Mouse (Mus musculus) macrophage (primary cell): ENCODE data around the gene Gm3417. TPM values are rescaled to one million over a fixed set of nuclear protein-coding genes. Genes with fewer than 3 reads are reported as not detected.
"Not testable (repeated sequence)": the region's sequence is repeated elsewhere in the genome, so short reads cannot be mapped to it uniquely, and the experiment has no call there.

Source experiments
- H3K27ac ChIP-seq: fragments of 350-480 bp; formaldehyde crosslinking; 2 replicates; pipeline ENCODE4 v1.9.0; 2021
- H3K36me3 ChIP-seq: fragments of 350-480 bp; formaldehyde crosslinking; 2 replicates; pipeline ENCODE4 v1.9.0; 2021; ENCODE audit errors: inconsistent target
- H3K4me3 ChIP-seq: fragments of 350-480 bp; formaldehyde crosslinking; 2 replicates; pipeline ENCODE4 v1.9.0; 2021; ENCODE audit errors: inconsistent target
- H3K79me2 ChIP-seq: fragments of 350-480 bp; formaldehyde crosslinking; 2 replicates; pipeline ENCODE4 v1.9.0; 2021; ENCODE audit errors: inconsistent target
- WGBS: methylation state at CpG from one replicate; pipeline ENCODE4 v1.1.7; 2026; ENCODE audit warnings: inconsistent platforms; ENCODE audit not compliant: missing documents; 5-methylcytosine and 5-hydroxymethylcytosine counted together
- polyA plus RNA-seq: library from polyadenylated mRNA; stranded (reverse); fragments of 250-400 nt; gene quantifications from 3 replicates; pipeline ENCODE4 v1.2.4, GENCODE M21; 2018; ENCODE audit warnings: inconsistent platforms
- total RNA-seq, 78 experiments: library from RNA; depleted of rRNA; stranded (reverse); fragments of 250-400 nt; gene quantifications; 1 replicate in 9 of 78; 2 replicates in 24 of 78; 3 replicates in 43 of 78; 4 replicates in 2 of 78; pipeline ENCODE4 v1.2.4; 2018; ENCODE audit warnings: inconsistent platforms in 56 of 78

The Gm3417 gene
- 1 to 10 TPM in 1 of 26 experiments, not detected in 25; 3.4 TPM for total RNA-seq (2018; cell fraction: chromatin; rRNA removed)
- total RNA-seq (2018; cell fraction: cytosol; rRNA removed): under 1 TPM in 11 of 26 experiments, not detected in 15; 0.30 to 0.99 (median 0.59) TPM
- 1 to 10 TPM in 2 of 26 experiments, not detected in 24; 1.4 to 2.2 TPM for total RNA-seq (2018; cell fraction: nucleus; rRNA removed)
- polyA plus RNA-seq: not detected in 3 replicates

- not testable (repeated sequence) for H3K36me3 ChIP-seq, H3K79me2 ChIP-seq, H3K4me3 ChIP-seq, H3K27ac ChIP-seq
- no CpG with 5 or more reads among the region's 60 CpGs for WGBS
These were observed at the start of gene Gm3417, which contains the start of gene 9030025P20Rik for GRCm38 (mm10) chr17:14978362-14979038. Gene Gm3417, minus strand, starts transcription at chr17:14978790. Gene 9030025P20Rik, plus strand, starts transcription at chr17:14978468.

- H3K79me2 ChIP-seq, H3K36me3 ChIP-seq, H3K27ac ChIP-seq, H3K4me3 ChIP-seq: not testable (repeated sequence)
- WGBS: no CpG with 5 or more reads among the region's 6 CpGs
These were observed 46.9 kb upstream of the Gm3417 start for GRCm38 (mm10) chr17:15025513-15025912.

GRCm38 (mm10) chr17:15024502-15025193 is 46.1 kb upstream of the Gm3417 start:
- WGBS: no CpG with 5 or more reads among the region's 48 CpGs
- H3K36me3 ChIP-seq, H3K79me2 ChIP-seq, H3K27ac ChIP-seq, H3K4me3 ChIP-seq: not testable (repeated sequence)

- not testable (repeated sequence) for H3K79me2 ChIP-seq, H3K4me3 ChIP-seq, H3K27ac ChIP-seq, H3K36me3 ChIP-seq
- no CpG with 5 or more reads among the region's 97 CpGs for WGBS
These were observed 45.4 kb upstream of the Gm3417 start for GRCm38 (mm10) chr17:15023878-15024492.

GRCm38 (mm10) chr17:15021503-15022220 is 43.1 kb upstream of the Gm3417 start:
- WGBS: no CpG with 5 or more reads among the region's 3 CpGs

GRCm38 (mm10) chr17:15009706-15010413 is 31.3 kb upstream of the Gm3417 start, which contains the start of gene Gm3435:
Gene Gm3435, plus strand, starts transcription at chr17:15010176.
- no CpG with 5 or more reads among the region's 60 CpGs for WGBS

More at GRCm38 (mm10) chr17:15021503-15022220, 43.1 kb upstream of the Gm3417 start:
- not testable (repeated sequence) for H3K4me3 ChIP-seq, H3K79me2 ChIP-seq, H3K36me3 ChIP-seq
- peak overlapping the region; percentile 78 for H3K27ac ChIP-seq

GRCm38 (mm10) chr17:15009088-15009487 is 30.5 kb upstream of the Gm3417 start:
- no CpG with 5 or more reads among the region's 3 CpGs for WGBS

More at GRCm38 (mm10) chr17:15009706-15010413, 31.3 kb upstream of the Gm3417 start, which contains the start of gene Gm3435:
- not testable (repeated sequence) for H3K36me3 ChIP-seq, H3K27ac ChIP-seq, H3K79me2 ChIP-seq, H3K4me3 ChIP-seq

GRCm38 (mm10) chr17:15000047-15000446 is 21.5 kb upstream of the Gm3417 start:
- not testable (repeated sequence) for H3K79me2 ChIP-seq, H3K4me3 ChIP-seq, H3K27ac ChIP-seq, H3K36me3 ChIP-seq
- WGBS: no CpG with 5 or more reads among the region's 4 CpGs

More at GRCm38 (mm10) chr17:15009088-15009487, 30.5 kb upstream of the Gm3417 start:
- H3K36me3 ChIP-seq, H3K79me2 ChIP-seq, H3K27ac ChIP-seq, H3K4me3 ChIP-seq: not testable (repeated sequence)

- H3K79me2 ChIP-seq, H3K27ac ChIP-seq, H3K4me3 ChIP-seq, H3K36me3 ChIP-seq: not testable (repeated sequence)
- no CpG with 5 or more reads among the region's 5 CpGs for WGBS
These were observed 15.6 kb upstream of the Gm3417 start for GRCm38 (mm10) chr17:14994140-14994539.

GRCm38 (mm10) chr17:14993139-14993832 is 14.7 kb upstream of the Gm3417 start:
- not testable (repeated sequence) for H3K4me3 ChIP-seq, H3K36me3 ChIP-seq, H3K79me2 ChIP-seq, H3K27ac ChIP-seq
- no CpG with 5 or more reads among the region's 47 CpGs for WGBS

- H3K79me2 ChIP-seq, H3K27ac ChIP-seq, H3K36me3 ChIP-seq, H3K4me3 ChIP-seq: not testable (repeated sequence)
- no CpG with 5 or more reads among the region's 98 CpGs for WGBS
These were observed 14.0 kb upstream of the Gm3417 start for GRCm38 (mm10) chr17:14992522-14993138.

- 0 out of 2 replicates have a peak overlapping the region, but pooled peaks have one; percentile 39 for H3K27ac ChIP-seq
- H3K79me2 ChIP-seq, H3K4me3 ChIP-seq, H3K36me3 ChIP-seq: not testable (repeated sequence)
- WGBS: no CpG with 5 or more reads among the region's 5 CpGs
These were observed 11.6 kb upstream of the Gm3417 start for GRCm38 (mm10) chr17:14990116-14990702.
